Mouse (Mus musculus) erythroblast, embryonic 14.5 days (primary cell): ENCODE results near the gene Apoa2.

Source experiments
- GATA1 ChIP-seq: IDR thresholded peaks from 2 replicates; pipeline ENCODE4 v1.6.1; 2012; ENCODE audit warnings: low read length, inconsistent platforms, mixed read lengths
- TAL1 ChIP-seq: IDR thresholded peaks from 3 replicates; pipeline ENCODE4 v1.6.1; 2012; ENCODE audit warnings: low read length, inconsistent platforms, mixed read lengths

DNA sequence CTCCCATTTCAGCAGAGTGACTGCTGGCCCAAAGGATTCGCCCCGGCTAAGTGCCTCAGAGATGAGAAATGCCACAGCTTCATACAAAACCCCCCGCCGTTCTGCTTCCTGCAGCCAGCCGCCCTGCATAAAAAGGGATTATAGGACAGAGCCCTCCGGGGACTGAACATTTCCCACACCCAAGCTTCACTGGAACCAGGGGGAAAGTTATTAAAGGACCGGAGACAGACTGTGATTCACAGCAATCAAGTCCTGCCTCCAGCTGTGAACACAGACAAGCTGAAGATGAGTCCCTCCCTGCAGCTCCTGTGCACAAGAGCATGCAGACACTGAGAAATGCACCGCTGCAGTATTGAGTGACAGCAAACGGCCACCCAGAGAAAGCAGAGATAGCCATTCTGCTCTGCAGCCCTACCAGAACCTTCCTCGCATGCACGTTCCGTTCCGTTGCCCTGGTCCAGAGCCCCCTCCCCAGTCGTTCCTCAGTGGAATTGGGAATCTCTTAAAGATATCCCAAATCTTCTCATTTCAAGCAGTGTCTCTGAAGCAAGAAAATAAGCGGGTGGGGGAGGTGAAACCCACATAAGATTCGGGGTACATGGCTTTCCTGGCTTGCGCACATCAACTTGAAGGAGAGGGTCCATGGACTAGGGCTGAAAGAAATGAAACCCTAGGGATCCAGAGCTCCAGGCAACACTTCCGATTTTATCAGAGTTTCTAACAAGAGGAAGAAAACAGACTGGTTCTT, 31.6 kb upstream of the Apoa2 start:
- no peak for TF ChIP-seq TAL1
- no peak for TF ChIP-seq GATA1
